Comparison of ENCODE assay signal across 13 mouse cellular contexts in genomic region chr16:95778173-95778572, GRCm38 (mm10).
DNase-seq lines count a peak whose midpoint lies in the region; ATAC-seq lines count a peak whose summit lies in the region.
"Had no signal": no experiment of that assay in that cellular context is flagged by ENCODE, and none has a peak within 500 bp of the region (broad histone marks: within the 10 kb centered on the region; RNA-seq: fewer than 3 reads in every experiment).

No protein-coding gene starts in this region.

- no peak for DNase-seq in frontal cortex, postnatal 36 days (ENCODE audit: low spot score in 2 of 2)
- peak; percentile 42 for DNase-seq in right cerebral cortex, adult 18-20 months
- no peak for DNase-seq in right cerebral cortex, postnatal 36 days (ENCODE audit: low spot score in 2 of 2)
- DNase-seq in limb, embryonic 10.5 days (ENCODE audit: low spot score): no peak
- DNase-seq in telencephalon, adult 2 months (ENCODE audit: low read depth, low spot score): peak; percentile 75
- no peak for DNase-seq in ovary, postnatal 14 days (ENCODE audit: low spot score)
- DNase-seq: kidney, adult 18-20 months; midbrain, embryonic 14.5 days; spleen, adult 18-20 months had no signal

- no peak overlapping the region for H3K4me2 ChIP-seq in kidney, embryonic 16.5 days (replicated peaks; ENCODE audit: low read depth, low read length)
- H3K4me2 ChIP-seq: heart, embryonic 13.5 days had no signal

- peaks cover 17% of the 10 kb centered on the region; the same call in 1 of the 2 replicates for H3K4me1 ChIP-seq in limb, embryonic 10.5 days
- H3K4me1 ChIP-seq in kidney, embryonic 16.5 days (ENCODE audit: insufficient read depth, low read length): no peaks in the 10 kb centered on the region
- H3K4me1 ChIP-seq: heart, embryonic 13.5 days; hindbrain, embryonic 10.5 days had no signal

- peak; percentile 86 for ATAC-seq in frontal cortex, adult (ENCODE audit: low TSS enrichment)
- ATAC-seq in kidney, embryonic 16.5 days (ENCODE audit: low FRiP score, low TSS enrichment): no peak

- H3K9me3 ChIP-seq in limb, embryonic 10.5 days (replicated peaks): no peaks in the 10 kb centered on the region
- no peaks in the 10 kb centered on the region for H3K9me3 ChIP-seq in kidney, embryonic 16.5 days (ENCODE audit: low read length)
- H3K9me3 ChIP-seq: heart, embryonic 13.5 days; hindbrain, embryonic 10.5 days had no signal

- no peaks in the 10 kb centered on the region for H3K36me3 ChIP-seq in limb, embryonic 10.5 days
- H3K36me3 ChIP-seq in kidney, embryonic 16.5 days (ENCODE audit: insufficient read depth, low read length): no peaks in the 10 kb centered on the region
- H3K36me3 ChIP-seq: heart, embryonic 13.5 days; hindbrain, embryonic 10.5 days had no signal

- H3K27me3 ChIP-seq in limb, embryonic 10.5 days (ENCODE audit: low read depth, poor library complexity, severe bottlenecking): no peaks in the 10 kb centered on the region
- no peaks in the 10 kb centered on the region for H3K27me3 ChIP-seq in kidney, embryonic 16.5 days (ENCODE audit: insufficient read depth, low read length)

- no peak overlapping the region for H3K4me3 ChIP-seq in limb, embryonic 10.5 days
- H3K4me3 ChIP-seq in kidney, embryonic 16.5 days (ENCODE audit: low read length): no peak overlapping the region
- H3K4me3 ChIP-seq: heart, embryonic 13.5 days; hindbrain, embryonic 10.5 days had no signal

- no peak overlapping the region for H3K9ac ChIP-seq in kidney, embryonic 16.5 days (replicated peaks; ENCODE audit: low read length)
- H3K9ac ChIP-seq: heart, embryonic 13.5 days had no signal

- WGBS in limb, embryonic 10.5 days: 77% methylated on average over 4 of the region's 4 CpGs
- WGBS in kidney, embryonic 16.5 days: 54% methylated on average over 4 of the region's 4 CpGs

- H3K27ac ChIP-seq in limb, embryonic 10.5 days: 0 out of 2 replicates have a peak overlapping the region, but pooled peaks have one; percentile 11
- no peak overlapping the region for H3K27ac ChIP-seq in kidney, embryonic 16.5 days (ENCODE audit: low read length)
- H3K27ac ChIP-seq: heart, embryonic 13.5 days; hindbrain, embryonic 10.5 days had no signal

Comparison
In these comparisons a context has a peak if more than half of its experiments do, and no peak if none do; other contexts are left out.
1. DNase-seq: peak in right cerebral cortex, adult 18-20 months (single experiment) and telencephalon, adult 2 months (single experiment); none in frontal cortex, postnatal 36 days (0 of 2), right cerebral cortex, postnatal 36 days (0 of 2), limb, embryonic 10.5 days (single experiment) and ovary, postnatal 14 days (single experiment).